Mouse (Mus musculus): ENCODE results near the gene Zhx3. TPM values are rescaled to one million over a fixed set of nuclear protein-coding genes. Genes with fewer than 3 reads are reported as not detected.

Zhx3 gene
- polyA plus RNA-seq, 1 experiment: 4.8 TPM

DNA sequence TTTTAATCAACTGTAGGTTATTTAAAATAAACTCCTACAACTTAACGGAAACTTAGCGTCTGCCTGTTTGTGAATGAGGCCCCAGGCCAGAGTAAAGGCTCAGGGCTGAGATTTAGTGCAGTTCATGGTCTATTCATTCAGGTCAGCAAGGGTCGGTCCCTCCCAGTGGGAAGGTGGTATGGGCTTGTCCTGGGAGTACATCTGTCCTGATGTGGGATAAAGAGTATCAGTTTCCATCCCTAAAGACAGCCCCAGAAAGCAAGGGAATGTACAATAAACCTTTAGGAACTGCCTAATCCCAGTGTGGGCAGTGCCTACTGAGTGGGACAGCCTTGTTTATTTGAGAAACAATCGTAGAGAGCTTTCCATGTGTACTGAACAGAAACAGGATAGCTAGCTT, 150.1 kb downstream of the Zhx3 start:
- Histone ChIP-seq H3K36me3 (ENCODE audit: control insufficient read depth, insufficient read depth) (peaks cover 84% of the 10 kb centered on the region), H3K79me2 (ENCODE audit: control insufficient read depth, insufficient read depth) (no peaks in the 10 kb centered on the region), H3K79me3 (ENCODE audit: low read depth) (no peaks in the 10 kb centered on the region), H3K4me3 (ENCODE audit: insufficient read depth, poor library complexity, severe bottlenecking) (no peak overlapping the region), H3K27me3 (ENCODE audit: control insufficient read depth, insufficient read depth, insufficient read length) (no peaks in the 10 kb centered on the region), H3ac (ENCODE audit: control insufficient read depth, insufficient read length, low read depth) (no peak overlapping the region)
- TF ChIP-seq FOSL1 (IDR thresholded peaks at IDR 0.05; ENCODE audit: insufficient read depth, low read length, poor library complexity, severe bottlenecking): no peak
- TF ChIP-seq MYOD1 (IDR thresholded peaks at IDR 0.05; ENCODE audit: control insufficient read depth, insufficient read length, low read depth): no peak

- H3K79me2 ChIP-seq (ENCODE audit: control insufficient read depth, insufficient read depth): no peaks in the 10 kb centered on the region
- H3K4me3 ChIP-seq (ENCODE audit: insufficient read depth, poor library complexity, severe bottlenecking): no peak overlapping the region
- no peak for TF ChIP-seq USF1 (IDR thresholded peaks at IDR 0.05; ENCODE audit: low read depth)
- no peak for TF ChIP-seq CTCF (IDR thresholded peaks at IDR 0.05; ENCODE audit: control insufficient read depth, insufficient read depth, insufficient read length)
- no peak for TF ChIP-seq FOSL1 (IDR thresholded peaks at IDR 0.05; ENCODE audit: insufficient read depth, low read length, poor library complexity, severe bottlenecking)
- TF ChIP-seq CEBPB (IDR thresholded peaks at IDR 0.05; ENCODE audit: low read depth): no peak
- no peak for TF ChIP-seq MYOD1 (IDR thresholded peaks at IDR 0.05; ENCODE audit: control insufficient read depth, insufficient read length, low read depth)
- TF ChIP-seq MAX (IDR thresholded peaks at IDR 0.05): no peak
- no peak for TF ChIP-seq MYOG (IDR thresholded peaks at IDR 0.05; ENCODE audit: control insufficient read depth, extremely low read depth, insufficient read length)
- H3K36me3 ChIP-seq (ENCODE audit: control insufficient read depth, insufficient read depth): peaks cover 100% of the 10 kb centered on the region
- no peaks in the 10 kb centered on the region for H3K27me3 ChIP-seq (ENCODE audit: control insufficient read depth, insufficient read depth, insufficient read length)
- H3K79me3 ChIP-seq (ENCODE audit: low read depth): no peaks in the 10 kb centered on the region
- no peak overlapping the region for H3ac ChIP-seq (ENCODE audit: control insufficient read depth, insufficient read length, low read depth)
These were observed 154.0 kb downstream of the Zhx3 start for GRCm38 (mm10) chr2:160718811-160719210.

DNA sequence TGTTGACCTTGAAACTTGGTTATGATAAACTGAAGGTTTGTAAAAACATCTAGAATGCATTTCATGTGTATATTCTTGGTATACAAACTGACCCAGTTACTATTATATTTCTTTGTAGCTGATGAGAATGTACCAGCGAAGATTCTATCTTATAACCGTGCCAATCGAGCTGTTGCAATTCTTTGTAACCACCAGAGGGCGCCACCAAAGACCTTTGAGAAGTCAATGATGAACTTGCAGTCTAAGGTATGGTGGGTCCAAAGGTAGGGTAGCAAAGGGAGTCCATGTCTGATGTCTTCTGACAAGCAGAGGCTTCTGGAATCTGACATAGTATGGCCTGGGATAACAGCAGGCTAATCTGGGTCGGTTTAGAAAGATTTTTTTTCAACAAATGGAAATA, 155.5 kb downstream of the Zhx3 start:
- peaks cover 100% of the 10 kb centered on the region for H3K36me3 ChIP-seq (ENCODE audit: control insufficient read depth, insufficient read depth)
- no peaks in the 10 kb centered on the region for H3K79me3 ChIP-seq (ENCODE audit: low read depth)
- H3ac ChIP-seq (ENCODE audit: control insufficient read depth, insufficient read length, low read depth): no peak overlapping the region
- no peaks in the 10 kb centered on the region for H3K79me2 ChIP-seq (ENCODE audit: control insufficient read depth, insufficient read depth)
- no peaks in the 10 kb centered on the region for H3K27me3 ChIP-seq (ENCODE audit: control insufficient read depth, insufficient read depth, insufficient read length)
- no peak overlapping the region for H3K4me3 ChIP-seq (ENCODE audit: insufficient read depth, poor library complexity, severe bottlenecking)
- TF ChIP-seq MYOD1 (IDR thresholded peaks at IDR 0.05; ENCODE audit: control insufficient read depth, insufficient read length, low read depth) (no peak), USF1 (IDR thresholded peaks at IDR 0.05; ENCODE audit: low read depth) (no peak), CEBPB (IDR thresholded peaks at IDR 0.05; ENCODE audit: low read depth) (no peak), CTCF (IDR thresholded peaks at IDR 0.05; ENCODE audit: control insufficient read depth, insufficient read depth, insufficient read length) (no peak), MAX (IDR thresholded peaks at IDR 0.05) (no peak), FOSL1 (IDR thresholded peaks at IDR 0.05; ENCODE audit: insufficient read depth, low read length, poor library complexity, severe bottlenecking) (no peak), MYOG (IDR thresholded peaks at IDR 0.05; ENCODE audit: control insufficient read depth, extremely low read depth, insufficient read length) (no peak)

DNA sequence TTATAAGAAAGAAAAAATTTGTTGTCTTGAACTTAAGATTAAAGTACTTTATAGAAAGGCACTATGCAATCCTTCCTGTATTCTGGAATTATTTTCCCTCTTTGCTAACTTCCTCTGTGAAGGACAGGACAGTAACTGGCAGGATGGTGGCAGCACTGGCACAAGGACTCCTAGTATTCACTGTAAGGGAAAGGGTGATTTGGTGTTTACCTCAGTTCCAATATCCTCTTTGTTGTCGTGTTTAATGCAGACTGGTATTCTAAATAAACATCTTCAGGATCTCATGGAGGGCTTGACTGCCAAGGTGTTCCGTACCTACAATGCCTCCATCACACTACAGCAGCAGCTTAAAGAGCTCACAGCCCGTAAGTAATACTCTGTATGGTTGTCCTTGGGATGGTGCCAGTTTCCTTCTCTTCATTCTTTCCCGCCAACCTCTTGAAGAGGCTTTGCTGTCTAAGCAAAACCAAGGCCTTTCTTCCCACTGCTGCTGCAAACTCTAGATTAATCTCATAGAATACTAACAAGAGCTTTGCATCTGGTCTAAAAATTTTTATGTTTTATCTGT, 157.3 kb downstream of the Zhx3 start:
- H3K79me3 ChIP-seq (ENCODE audit: low read depth): no peaks in the 10 kb centered on the region
- no peaks in the 10 kb centered on the region for H3K27me3 ChIP-seq (ENCODE audit: control insufficient read depth, insufficient read depth, insufficient read length)
- H3K79me2 ChIP-seq (ENCODE audit: control insufficient read depth, insufficient read depth): no peaks in the 10 kb centered on the region
- H3K36me3 ChIP-seq (ENCODE audit: control insufficient read depth, insufficient read depth): peaks cover 100% of the 10 kb centered on the region
- H3ac ChIP-seq (ENCODE audit: control insufficient read depth, insufficient read length, low read depth): no peak overlapping the region
- TF ChIP-seq MAX (IDR thresholded peaks at IDR 0.05) (no peak), CEBPB (IDR thresholded peaks at IDR 0.05; ENCODE audit: low read depth) (no peak), FOSL1 (IDR thresholded peaks at IDR 0.05; ENCODE audit: insufficient read depth, low read length, poor library complexity, severe bottlenecking) (no peak), MYOG (IDR thresholded peaks at IDR 0.05; ENCODE audit: control insufficient read depth, extremely low read depth, insufficient read length) (no peak), USF1 (IDR thresholded peaks at IDR 0.05; ENCODE audit: low read depth) (no peak), CTCF (IDR thresholded peaks at IDR 0.05; ENCODE audit: control insufficient read depth, insufficient read depth, insufficient read length) (no peak), MYOD1 (IDR thresholded peaks at IDR 0.05; ENCODE audit: control insufficient read depth, insufficient read length, low read depth) (no peak)
- no peak overlapping the region for H3K4me3 ChIP-seq (ENCODE audit: insufficient read depth, poor library complexity, severe bottlenecking)

GRCm38 (mm10) chr2:160707673-160708072, 165.1 kb downstream of the Zhx3 start:
- TF ChIP-seq MAX (IDR thresholded peaks at IDR 0.05) (no peak), FOSL1 (IDR thresholded peaks at IDR 0.05; ENCODE audit: insufficient read depth, low read length, poor library complexity, severe bottlenecking) (no peak), MYOG (IDR thresholded peaks at IDR 0.05; ENCODE audit: control insufficient read depth, extremely low read depth, insufficient read length) (no peak), CEBPB (IDR thresholded peaks at IDR 0.05; ENCODE audit: low read depth) (no peak), MYOD1 (IDR thresholded peaks at IDR 0.05; ENCODE audit: control insufficient read depth, insufficient read length, low read depth) (no peak), USF1 (IDR thresholded peaks at IDR 0.05; ENCODE audit: low read depth) (no peak), CTCF (IDR thresholded peaks at IDR 0.05; ENCODE audit: control insufficient read depth, insufficient read depth, insufficient read length) (no peak)
- H3ac ChIP-seq (ENCODE audit: control insufficient read depth, insufficient read length, low read depth): no peak overlapping the region
- no peaks in the 10 kb centered on the region for H3K79me2 ChIP-seq (ENCODE audit: control insufficient read depth, insufficient read depth)
- H3K4me3 ChIP-seq (ENCODE audit: insufficient read depth, poor library complexity, severe bottlenecking): no peak overlapping the region
- H3K79me3 ChIP-seq (ENCODE audit: low read depth): no peaks in the 10 kb centered on the region
- peaks cover 91% of the 10 kb centered on the region for H3K36me3 ChIP-seq (ENCODE audit: control insufficient read depth, insufficient read depth)
- H3K27me3 ChIP-seq (ENCODE audit: control insufficient read depth, insufficient read depth, insufficient read length): no peaks in the 10 kb centered on the region

GRCm38 (mm10) chr2:160702824-160703223, 170.0 kb downstream of the Zhx3 start:
- H3K36me3 ChIP-seq (ENCODE audit: control insufficient read depth, insufficient read depth): peaks cover 96% of the 10 kb centered on the region
- no peak overlapping the region for H3K4me3 ChIP-seq (ENCODE audit: insufficient read depth, poor library complexity, severe bottlenecking)
- TF ChIP-seq CEBPB (IDR thresholded peaks at IDR 0.05; ENCODE audit: low read depth) (no peak), MYOG (IDR thresholded peaks at IDR 0.05; ENCODE audit: control insufficient read depth, extremely low read depth, insufficient read length) (no peak), FOSL1 (IDR thresholded peaks at IDR 0.05; ENCODE audit: insufficient read depth, low read length, poor library complexity, severe bottlenecking) (no peak), USF1 (IDR thresholded peaks at IDR 0.05; ENCODE audit: low read depth) (no peak), CTCF (IDR thresholded peaks at IDR 0.05; ENCODE audit: control insufficient read depth, insufficient read depth, insufficient read length) (no peak)
- no peaks in the 10 kb centered on the region for H3K79me3 ChIP-seq (ENCODE audit: low read depth)
- H3K27me3 ChIP-seq (ENCODE audit: control insufficient read depth, insufficient read depth, insufficient read length): no peaks in the 10 kb centered on the region
- H3K79me2 ChIP-seq (ENCODE audit: control insufficient read depth, insufficient read depth): no peaks in the 10 kb centered on the region
- no peak overlapping the region for H3ac ChIP-seq (ENCODE audit: control insufficient read depth, insufficient read length, low read depth)

Measured in C2C12 (cell line).